Mouse (Mus musculus): ENCODE measurements at regions not wholly inside any gene's neighbourhood (a gene's known extent, or its start where the extent isn't known, plus 50 kb on each side); places are given as distances from the start of the nearest gene placed in this dataset.

DNA sequence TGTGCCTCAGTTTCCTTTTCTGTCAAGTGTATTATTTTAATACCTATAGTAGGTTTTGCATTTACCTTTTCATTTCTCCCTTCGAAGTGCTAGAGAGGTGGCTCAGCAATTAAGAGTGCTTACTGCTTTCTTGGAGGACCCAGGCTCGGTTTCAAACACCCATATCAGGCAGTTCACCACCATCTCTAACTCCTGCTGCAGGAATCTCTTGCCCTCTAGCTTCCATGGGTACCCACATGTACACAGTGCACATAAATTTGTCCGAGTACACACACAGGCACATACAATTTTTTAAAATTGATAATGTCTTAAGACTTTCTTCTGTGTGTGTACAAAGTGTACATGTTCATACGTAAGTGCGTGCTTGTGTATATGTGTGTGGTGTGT, 220.9 kb upstream of the Rpl38 start:
- 90% methylated on average over 5 of the region's 5 CpGs for WGBS

DNA sequence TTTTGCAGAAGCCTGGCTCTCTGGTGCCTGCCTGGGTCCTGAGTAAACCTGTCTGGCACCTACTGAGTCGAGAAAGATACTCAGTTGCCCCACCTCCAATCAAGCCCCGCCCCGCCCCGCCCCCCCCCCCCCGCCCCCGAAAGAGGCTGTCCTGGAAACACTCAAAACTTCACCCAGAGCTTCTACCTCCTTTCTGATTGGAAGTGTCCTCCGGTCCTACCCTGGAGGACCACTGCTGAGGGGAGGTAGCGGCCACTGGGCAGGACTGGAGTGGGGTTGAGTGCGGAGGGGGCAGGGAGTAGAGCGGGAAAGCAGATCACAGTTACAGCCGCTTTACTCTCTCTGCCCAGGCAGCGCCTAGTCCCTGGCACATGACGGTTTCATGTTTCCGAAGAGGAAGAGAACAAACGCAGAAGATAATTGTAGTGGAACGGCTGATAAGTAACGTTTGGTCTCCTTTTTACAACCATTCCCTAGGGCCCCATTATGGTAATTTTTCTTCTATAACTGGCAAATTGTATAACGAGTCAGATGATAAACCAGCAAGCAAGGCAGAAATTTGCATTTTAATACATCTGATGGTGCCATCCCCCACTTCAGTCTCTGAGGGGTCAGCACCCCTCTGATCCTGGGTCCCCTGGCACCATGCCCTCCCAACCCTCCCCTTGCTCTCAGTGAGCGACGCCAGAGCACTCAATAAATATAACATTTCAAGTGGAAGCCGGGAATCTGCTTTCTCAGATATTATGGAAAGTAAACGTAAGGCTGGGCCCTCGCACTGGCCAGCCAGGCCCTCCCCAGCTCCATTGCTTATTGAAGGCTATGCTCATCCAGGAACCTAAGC, 221.5 kb upstream of the Rpl38 start:
- WGBS, result 4% methylated on average over 23 of the region's 23 CpGs
- DNase-seq (ENCODE audit: low read depth, low spot score), result no peak

More for the DNA sequence above, 220.9 kb upstream of the Rpl38 start:
- DNase-seq (ENCODE audit: low read depth, low spot score), result no peak

DNA sequence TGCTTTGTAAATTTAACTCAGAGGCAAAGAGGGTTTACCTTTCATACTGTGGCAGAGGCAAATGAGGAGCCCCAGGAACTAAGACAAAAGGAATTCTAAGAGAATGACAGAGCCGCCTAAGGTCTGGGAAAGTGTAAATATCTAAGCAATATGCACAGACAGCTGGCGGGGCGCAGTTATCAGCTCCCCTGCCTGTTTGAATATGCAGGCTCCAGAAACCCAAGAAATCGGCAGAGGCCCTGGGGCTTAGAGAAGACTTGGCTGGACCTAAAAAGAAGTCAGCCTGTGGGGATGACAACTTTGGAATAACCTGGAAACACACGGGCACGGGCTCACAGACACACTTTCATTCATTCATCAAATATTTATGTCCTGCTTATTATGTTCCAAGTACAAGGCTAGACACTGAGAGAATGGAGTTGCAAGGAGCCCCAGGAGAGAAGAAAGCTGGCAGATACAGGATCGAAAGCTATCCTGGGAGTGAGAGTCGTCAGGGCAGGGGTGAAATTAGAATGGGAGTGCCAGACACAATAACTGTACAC, 222.2 kb upstream of the Rpl38 start:
- 13% methylated on average over 8 of the region's 8 CpGs for WGBS
- DNase-seq (ENCODE audit: low read depth, low spot score), result no peak

DNA sequence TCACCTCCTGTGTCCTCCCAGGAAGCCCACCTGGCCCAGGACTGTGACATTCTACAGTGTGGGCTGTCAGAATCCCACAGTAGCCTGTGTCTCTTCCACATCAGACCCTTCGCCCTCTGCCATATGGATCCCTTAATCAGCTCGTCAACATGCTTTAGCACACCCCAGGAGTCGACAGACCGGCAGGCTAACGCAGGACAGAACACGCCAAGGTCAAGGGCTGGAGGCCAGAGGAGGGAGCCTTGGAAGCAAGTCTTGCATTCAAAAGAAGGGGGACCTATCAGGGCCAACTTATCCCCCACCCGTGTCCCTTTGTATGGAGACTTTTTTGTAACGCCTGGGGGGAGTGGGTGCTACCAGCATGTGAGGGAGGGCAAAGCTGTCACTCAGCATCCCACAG, 224.1 kb upstream of the Rpl38 start:
- 57% methylated on average over 8 of the region's 8 CpGs for WGBS

DNA sequence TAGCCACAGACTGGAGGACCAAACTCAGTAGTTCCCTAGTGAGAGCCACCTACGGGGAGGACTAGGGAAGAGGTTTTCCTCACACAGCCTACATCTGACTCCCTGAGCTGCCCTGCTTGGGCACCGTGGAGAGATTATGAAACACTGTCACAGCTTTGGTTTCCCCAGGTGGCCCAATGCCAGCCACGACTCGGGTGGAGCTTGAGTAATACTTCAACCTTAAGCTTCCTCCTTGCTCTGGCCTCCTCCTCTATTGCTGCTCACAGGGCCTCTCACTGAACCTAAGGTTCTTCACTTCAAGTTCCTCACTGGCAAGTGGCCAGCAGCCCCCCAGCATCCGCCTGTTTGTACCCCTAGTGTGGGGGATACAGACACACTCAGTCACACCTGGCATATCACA, 224.9 kb upstream of the Rpl38 start:
- no peak for DNase-seq (ENCODE audit: low read depth, low spot score)
- WGBS, result 27% methylated on average over 5 of the region's 5 CpGs

More for the DNA sequence above, 224.1 kb upstream of the Rpl38 start:
- no peak for DNase-seq (ENCODE audit: low read depth, low spot score)

DNA sequence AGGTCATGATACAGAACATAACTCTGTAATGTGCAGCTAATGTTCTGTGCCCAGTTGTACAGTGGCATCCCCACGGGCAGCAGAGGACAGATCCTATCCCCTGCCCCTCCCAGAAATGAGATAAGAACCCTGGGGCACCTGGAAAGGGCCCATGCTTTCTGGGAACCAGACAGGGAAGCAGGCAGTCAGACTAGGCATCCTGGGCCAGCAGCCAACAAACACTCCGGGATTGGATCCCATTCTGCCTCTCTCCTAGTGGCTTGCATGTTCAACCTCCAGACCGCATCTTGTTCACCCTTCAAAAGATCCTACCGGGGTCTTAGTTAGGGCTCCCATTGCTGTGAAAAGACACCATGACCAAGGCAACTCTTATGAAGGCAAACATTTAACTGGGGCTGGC, 229.0 kb upstream of the Rpl38 start:
- no peak for DNase-seq (ENCODE audit: low read depth, low spot score)
- WGBS, result 68% methylated on average over 4 of the region's 4 CpGs

DNA sequence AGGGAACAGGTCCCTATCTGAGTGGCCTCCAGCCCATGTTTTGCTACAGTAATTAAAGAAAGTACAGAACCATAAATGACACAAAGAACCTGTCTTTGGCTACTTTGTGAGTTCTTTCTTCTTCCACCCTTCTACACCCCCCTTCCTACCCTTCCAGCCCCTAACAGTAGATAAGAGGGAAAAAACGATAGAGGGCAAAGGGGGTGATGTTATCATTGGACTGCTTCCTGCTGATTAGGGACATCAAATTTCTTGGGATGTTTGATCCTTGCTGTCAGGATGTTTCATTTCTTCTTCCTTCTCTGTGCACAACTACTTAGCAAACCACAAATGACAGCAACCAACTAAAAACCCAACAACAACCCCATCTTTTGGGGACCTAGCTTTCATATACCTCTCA, 232.5 kb upstream of the Rpl38 start:
- whole genome bisulfite sequencing, result 42% methylated on average over 1 of the region's 1 CpGs
- no peak for DNase-seq (ENCODE audit: low read depth, low spot score)

DNA sequence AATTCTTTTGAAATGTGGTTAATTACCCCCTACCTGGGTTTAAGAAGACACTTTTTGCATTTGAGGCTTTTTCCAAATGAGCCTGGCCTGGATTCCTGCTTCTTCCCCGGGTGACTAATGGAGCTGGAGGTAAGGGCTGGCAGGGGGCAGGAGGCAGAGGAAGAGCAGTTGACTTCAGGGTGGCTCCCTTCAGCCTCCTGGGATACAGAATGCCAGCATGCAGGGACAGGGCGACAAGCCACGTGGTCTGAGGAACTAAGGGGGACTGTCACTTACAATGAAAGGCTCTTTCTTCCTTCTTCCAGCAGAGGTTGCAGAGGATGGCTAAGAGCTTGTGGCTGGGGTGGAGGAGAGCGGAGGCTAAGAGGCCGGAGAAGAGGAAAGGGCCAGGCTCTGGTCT, 234.8 kb upstream of the Rpl38 start:
- WGBS, result 32% methylated on average over 5 of the region's 5 CpGs
- DNase-seq (ENCODE audit: low read depth, low spot score), result no peak

DNA sequence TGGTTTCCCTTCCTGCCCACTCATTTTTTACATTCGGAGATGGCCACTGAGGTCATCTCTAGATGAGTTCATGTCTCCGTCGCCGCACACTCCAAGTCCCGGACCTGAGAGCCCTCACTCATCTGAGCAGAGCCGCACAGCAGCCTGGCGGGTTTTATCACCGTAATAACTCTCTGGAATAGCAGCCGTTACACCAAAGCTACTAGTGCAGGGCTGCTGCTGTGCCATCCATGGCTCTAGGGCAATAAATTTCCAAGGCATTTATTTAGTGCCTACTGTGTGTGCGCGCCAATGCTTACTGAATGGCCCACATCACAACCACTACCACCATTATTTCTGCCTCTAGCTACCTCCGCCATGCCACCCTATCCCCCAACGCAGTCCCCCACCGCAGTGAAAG, 242.9 kb upstream of the Rpl38 start:
- WGBS, result 62% methylated on average over 14 of the region's 14 CpGs
- no peak for DNase-seq (ENCODE audit: low read depth, low spot score)

DNA sequence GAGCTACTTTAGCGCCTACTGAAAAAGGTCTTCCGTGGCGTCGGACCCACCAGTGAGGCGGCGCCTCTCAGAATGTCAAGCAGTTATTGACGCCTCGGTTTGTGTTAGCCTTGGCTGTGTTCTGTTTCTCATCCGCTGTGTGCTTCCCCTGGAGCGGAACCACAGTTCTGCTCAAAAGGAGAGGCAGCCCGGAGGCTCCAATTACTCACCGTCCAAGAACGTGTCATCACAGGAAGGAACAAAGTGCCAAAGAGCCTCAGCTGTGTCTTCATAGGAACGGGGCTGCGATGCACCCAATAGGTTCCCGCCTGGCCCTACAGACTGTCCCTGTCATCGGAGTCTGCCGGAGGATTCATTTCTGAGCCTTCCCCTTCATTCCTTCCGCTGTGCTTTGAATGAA, 245.0 kb upstream of the Rpl38 start:
- no peak for DNase-seq (ENCODE audit: low read depth, low spot score)
- 80% methylated on average over 19 of the region's 19 CpGs for WGBS

DNA sequence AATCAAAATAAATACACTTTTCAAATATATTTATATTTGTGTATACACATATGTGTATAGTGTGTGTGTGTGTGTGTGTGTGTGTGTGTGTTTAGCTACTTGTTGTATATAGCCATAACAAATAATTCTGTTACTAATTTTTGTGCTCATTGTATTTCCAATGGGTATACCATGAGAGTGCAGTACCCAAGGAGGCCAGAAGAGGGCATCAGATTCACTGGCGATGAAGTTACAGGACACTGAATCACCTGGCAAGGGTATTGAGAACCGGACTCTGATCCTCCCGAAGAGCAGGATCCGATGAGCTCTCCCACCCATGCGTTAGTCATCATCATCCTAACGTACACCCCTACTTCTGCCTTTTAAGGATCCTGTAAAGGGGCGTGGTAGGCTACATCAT, 249.3 kb upstream of the Rpl38 start:
- 86% methylated on average over 7 of the region's 7 CpGs for WGBS
- no peak for DNase-seq (ENCODE audit: low read depth, low spot score)

DNA sequence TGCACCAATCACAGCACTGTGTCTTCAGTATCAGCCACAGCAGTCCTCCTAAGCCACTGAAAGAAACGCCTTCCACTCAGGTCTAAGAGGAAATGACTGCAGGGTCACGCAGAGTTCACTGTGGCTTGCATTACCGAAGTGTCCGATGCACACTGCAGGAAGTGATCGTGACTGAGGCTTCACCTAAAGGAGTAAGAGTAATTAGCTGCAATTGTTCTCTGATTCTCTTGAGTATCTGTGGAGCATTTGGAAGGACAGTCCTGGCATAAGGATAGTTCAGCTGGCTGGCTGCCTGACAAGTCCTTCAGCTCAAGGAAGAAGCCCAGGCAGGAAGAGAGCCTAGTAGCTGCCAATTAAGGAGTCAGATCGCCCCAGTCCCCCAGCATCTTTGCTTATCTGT, 252.2 kb upstream of the Rpl38 start:
- DNase-seq (ENCODE audit: low read depth, low spot score), result no peak
- WGBS, result 53% methylated on average over 6 of the region's 6 CpGs

DNA sequence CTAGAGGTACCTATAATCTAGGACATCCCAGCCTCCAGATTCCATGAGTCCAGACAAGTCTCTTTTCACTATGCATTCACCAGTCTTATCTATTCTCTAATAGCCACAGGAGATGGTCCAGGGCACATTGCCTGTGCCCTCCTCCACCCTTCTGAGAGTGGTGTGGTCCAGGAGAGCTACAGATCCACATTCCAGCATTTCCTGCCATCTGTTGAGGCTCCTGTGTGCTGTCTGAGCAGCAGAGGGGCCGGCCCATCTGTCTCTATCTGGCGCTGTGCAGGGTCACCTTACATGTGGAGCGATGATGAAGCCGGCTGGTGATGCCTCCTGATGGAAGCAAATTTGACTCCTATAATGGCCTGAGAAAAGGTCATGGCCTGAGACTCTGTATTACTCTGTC, 263.9 kb upstream of the Rpl38 start:
- DNase-seq (ENCODE audit: low read depth, low spot score), result no peak
- WGBS, result 70% methylated on average over 4 of the region's 4 CpGs

DNA sequence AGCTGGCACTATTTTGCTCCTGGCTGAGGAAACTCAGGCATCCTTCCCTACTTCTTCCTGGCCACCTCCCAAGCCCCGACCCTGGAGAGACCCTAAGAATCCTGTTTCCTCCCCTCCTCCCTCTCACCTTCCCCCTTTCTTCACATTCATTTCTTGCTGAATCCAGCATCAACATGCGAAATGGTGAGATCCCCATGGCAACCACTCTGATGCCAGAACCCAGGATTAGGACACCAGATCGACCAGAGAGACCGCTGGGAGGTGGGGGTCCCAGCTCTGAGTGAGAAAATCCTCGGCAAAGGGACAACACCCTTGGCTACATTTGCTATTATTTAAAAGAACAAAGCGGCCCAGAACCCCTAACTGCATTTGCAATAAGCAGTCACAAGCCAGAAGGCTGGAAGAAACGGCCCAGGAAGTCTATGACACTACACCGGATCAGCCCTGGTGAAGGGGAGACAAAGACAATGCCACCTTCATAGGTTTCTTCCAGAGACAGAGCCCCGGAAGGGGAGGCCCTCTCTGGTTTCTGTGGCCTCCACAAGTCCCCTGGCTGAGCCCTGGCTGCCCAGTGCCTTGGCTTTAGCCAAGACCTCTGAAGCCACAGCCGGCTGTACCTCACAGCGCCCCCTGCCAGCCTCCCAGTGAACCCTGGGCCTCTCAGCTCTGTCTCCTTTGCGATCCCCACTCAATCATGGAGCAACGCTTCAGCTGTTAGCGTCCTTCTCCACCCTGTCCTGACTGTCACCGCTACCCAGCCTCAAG, 265.6 kb upstream of the Rpl38 start:
- no peak for DNase-seq (ENCODE audit: low read depth, low spot score)
- 58% methylated on average over 15 of the region's 15 CpGs for WGBS

DNA sequence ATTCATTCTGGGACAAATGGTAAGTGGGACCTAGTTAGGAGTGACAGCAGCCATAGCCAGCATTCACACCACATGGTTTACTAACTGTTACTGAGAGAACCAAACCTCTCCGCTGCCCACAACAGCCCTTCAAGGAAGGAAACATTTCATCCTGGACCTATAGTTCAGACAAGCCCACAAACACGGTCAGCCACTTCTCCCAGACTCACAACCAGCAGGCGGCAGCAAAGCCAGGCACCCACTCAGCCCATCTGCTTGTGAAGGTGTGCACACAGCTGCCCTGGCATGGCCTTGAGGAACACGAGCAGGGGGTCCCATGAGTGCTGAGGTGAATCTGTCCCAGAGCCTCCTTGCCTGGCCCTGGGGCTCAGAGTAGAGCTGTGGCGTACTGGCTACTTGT, 267.6 kb upstream of the Rpl38 start:
- WGBS, result 58% methylated on average over 5 of the region's 5 CpGs
- DNase-seq (ENCODE audit: low read depth, low spot score), result no peak

DNA sequence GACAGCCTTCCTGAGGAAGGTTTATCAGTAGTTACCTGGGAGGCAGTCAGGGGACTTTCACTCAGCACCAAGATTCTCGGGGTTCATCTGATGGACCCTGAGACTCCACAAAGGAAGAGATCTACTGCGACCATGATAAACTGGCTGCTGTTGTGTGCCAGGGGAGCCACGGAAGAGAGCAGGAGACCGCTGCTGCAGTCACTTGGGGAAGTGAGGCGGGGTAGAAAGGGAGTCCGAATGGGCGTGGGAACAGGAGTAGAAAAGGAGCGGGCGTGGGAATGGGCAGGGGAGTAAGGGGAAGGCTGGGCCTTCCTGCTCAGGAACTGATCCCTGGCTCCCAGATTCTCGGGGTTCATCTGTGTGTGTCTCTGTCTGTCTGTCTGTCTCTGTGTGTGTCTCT, 276.2 kb upstream of the Rpl38 start:
- no peak for DNase-seq (ENCODE audit: low read depth, low spot score)
- WGBS, result 60% methylated on average over 10 of the region's 10 CpGs

DNA sequence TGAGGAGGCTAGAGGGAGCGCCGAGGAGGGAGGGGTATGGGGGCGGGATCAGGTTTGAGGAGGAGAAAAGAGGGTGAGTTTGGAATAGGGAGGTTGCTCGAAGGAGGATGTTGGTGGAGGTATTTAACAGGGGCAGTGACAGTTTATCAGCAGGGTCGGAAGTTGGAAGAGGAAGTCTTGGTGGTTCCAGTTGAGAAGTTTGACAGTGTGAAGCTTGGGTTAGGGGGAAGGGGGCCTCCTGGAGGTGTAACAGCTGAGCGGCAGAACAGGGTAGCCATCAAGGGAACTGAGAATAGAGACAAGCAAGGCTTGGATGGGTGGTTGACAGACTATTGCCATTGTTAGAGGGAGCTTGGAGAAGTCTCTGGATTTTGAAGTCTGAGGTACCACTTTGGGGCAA, 276.8 kb upstream of the Rpl38 start:
- WGBS, result 54% methylated on average over 6 of the region's 6 CpGs
- DNase-seq (ENCODE audit: low read depth, low spot score), result no peak

DNA sequence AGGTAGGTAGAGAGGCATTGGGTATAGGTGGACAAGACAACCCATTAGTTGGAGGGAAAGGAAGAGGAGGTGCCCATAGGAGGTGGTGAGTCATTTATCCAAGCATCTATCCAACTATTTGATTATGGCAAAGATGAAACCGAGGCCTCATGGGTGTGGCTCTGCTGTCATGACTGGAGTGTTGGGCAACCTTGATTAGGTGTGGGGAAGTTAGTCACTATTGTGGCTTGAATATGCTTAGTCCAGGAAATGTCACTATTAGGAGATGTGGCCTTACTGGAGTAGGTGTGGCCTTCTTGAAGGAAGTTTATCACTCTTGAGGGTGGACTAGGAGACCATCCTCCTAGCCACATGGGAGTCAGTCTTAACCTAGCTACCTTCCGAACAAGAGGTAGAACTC, 281.2 kb upstream of the Rpl38 start:
- DNase-seq (ENCODE audit: low read depth, low spot score), result no peak
- WGBS, result 63% methylated on average over 2 of the region's 2 CpGs

DNA sequence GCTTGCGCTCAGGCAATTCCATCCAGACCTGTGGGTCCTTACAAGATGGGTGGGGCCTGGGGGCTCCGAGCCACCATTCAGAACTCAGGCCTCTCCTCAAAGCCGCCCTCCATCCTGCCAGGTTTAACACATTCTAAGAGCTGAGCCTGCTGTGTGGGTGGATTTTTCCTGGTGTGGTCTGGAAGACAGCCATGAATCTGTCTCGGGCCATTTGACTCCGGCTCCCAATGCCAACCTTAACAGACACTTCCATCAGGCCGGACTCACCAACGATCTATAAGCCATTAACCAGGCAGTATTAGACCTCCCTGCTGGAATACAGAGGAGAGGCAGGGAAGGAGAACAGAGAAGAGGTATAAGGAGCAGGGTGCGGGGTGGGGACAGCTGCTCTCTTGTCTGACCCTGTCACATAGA, 288.9 kb upstream of the Rpl38 start:
- DNase-seq (ENCODE audit: low read depth, low spot score), result no peak

DNA sequence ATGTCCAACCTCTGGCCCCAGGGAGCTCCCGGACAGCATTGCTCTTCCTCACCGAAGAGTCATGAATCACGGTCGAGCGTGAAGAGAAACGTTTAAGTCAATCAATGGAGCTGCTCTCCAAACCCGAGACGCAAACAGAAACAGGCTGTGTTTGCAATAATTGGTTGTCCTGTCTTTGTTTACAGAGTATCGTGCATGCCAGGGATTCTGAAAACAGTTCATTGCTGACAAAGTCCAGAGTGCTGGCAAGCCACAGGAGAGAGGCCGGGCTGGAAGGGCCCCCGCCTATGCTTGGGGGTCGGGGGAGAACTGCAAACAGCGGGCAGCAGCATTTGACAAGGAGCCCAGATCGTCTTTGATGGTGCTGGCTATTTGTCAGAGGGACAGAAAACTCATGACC, 292.4 kb upstream of the Rpl38 start:
- DNase-seq (ENCODE audit: low read depth, low spot score), result no peak
- 18% methylated on average over 14 of the region's 14 CpGs for WGBS

More for the DNA sequence above, 288.9 kb upstream of the Rpl38 start:
- 76% methylated on average over 8 of the region's 8 CpGs for WGBS

DNA sequence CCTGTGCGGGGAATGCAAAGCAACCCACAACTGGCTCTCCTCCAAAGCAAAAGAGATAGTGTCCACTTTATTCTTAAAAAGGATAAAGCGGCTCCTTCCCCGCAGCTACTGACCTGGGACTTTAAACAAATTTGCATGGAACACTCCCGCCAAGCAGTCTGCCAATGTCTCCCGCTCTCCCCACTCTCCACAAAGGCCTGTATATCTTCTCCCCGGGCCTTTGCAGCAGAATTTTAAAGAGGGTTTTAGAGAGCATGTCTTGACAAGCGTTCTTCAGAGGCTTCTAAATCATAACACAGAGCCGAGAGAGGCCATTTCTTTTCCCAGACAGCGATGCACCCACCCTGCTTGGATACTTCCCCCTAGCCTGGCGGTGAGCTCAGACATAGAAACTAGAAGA, 297.6 kb upstream of the Rpl38 start:
- DNase-seq (ENCODE audit: low read depth, low spot score), result no peak
- 35% methylated on average over 10 of the region's 10 CpGs for WGBS

Measured in large intestine, adult 2 months (tissue).